Mouse (Mus musculus) brain, adult 2 months (tissue): ENCODE data around the gene Epb41.
A peak's percentile ranks its signal among the peaks of the same experiment; 100 is the strongest.

Experiments
- DNase-seq: peaks from one replicate; pipeline ENCODE4 v3.0.0; 2011; ENCODE audit warnings: low read depth, low spot score

Epb41 gene

GRCm38 (mm10) chr4:131920595-131921351, 154.3 kb downstream of the Epb41 start:
- DNase-seq = peak; percentile 61

GRCm38 (mm10) chr4:131920141-131920594, 155.0 kb downstream of the Epb41 start:
- DNase-seq = no peak

DNA sequence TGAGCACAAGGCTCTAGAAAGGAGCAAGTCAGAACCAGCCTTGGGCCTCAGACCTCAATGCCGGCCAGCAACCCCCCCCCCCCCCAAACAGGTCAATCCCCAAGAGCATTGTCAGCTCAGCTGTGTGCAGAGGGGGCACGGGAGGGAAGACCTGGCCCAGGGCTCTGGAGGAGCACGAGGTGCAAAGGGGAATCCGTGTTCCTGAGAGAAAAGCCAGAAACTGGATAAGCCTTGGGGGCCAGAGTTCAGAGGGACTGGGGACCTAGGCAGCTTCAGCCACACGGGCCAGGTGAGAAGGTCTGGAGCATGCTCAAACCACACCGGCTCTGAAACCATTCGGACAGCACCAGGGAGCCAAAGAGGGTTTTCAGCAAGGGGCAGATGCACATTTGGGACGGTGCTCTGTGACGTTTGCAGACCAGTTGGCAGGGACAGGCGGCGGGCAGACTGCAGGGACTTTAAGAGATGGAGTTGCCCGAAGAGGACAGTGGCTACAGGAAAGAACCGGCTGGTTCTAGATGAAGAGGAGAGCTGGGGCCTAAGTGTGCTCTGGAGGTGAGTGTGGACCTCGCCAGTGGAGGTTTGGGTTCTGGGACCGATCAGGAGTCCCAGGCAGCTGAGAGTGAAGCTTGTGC, 155.5 kb downstream of the Epb41 start:
- DNase-seq = no peak

DNA sequence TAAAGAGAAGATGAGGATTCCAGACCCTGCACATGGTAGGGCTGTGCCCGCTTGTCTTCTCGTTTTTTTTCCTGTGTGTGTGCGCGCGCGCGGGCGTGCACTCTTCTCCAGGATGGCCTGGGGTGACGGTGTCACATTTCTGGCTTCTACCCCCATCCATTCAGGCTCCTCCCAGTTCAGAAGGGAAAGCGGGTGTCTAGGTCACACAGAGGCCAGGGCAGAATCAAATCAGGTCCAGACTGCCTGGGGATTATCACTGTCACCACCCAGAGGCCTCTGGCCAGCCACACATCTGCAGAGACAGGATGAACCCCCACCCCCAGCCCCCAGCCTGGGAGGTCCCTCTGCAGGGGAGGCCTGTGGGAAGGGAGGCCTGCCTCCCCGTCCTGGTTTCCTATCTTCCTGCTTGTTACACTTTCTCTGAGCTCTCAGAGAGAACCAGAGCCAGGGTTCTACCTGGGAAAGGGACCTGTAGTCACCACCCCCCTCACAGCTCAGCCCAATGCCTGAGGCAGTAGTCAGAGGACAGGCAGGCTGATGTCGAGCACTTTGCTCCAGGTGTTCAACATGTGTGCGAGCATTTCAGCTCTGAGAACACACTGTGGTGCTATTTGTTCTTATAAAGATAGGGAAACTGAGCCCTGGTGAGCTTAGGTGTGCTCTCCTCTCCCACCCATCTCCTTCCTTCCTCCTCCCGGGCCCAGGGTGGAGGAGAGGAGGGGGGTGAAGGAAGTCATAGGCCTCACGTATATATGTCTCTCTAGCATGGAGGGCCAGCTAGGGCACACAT, 156.2 kb downstream of the Epb41 start:
- no peak for DNase-seq

DNA sequence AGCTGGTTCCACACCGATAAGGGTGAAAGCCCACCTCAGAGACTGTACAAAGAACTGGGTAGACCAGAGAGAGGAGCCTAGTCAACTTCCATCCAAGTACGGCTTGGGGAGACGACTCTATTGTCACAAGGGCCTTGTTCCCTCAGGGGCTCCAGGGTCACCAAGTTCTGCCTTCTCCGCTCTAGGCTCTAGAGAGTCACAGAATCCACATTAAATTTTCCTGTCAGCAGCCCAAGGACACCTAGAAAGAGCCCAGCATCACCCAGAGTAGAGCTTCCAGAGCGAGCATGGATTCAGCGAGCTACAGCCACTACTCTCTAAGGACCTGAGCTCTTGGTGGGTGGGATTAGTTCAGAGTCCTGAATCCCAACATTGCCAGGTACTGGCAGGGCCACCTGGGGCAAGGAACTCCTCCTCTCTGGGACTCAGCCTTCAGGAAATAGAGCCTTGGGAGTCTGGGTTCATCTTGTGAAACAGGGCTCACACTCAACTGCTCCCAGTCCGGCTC, 157.0 kb downstream of the Epb41 start:
- DNase-seq = no peak

- DNase-seq = no peak
These were observed 158.0 kb downstream of the Epb41 start for GRCm38 (mm10) chr4:131917010-131917555.

GRCm38 (mm10) chr4:131916425-131916824, 158.7 kb downstream of the Epb41 start:
- DNase-seq = peak; percentile 66

- no peak for DNase-seq
These were observed 159.2 kb downstream of the Epb41 start for GRCm38 (mm10) chr4:131915821-131916328.

- DNase-seq = peak; percentile 56
These were observed 160.1 kb downstream of the Epb41 start for GRCm38 (mm10) chr4:131914891-131915469.

GRCm38 (mm10) chr4:131914046-131914643, 161.0 kb downstream of the Epb41 start:
- DNase-seq = no peak

GRCm38 (mm10) chr4:131913526-131913925, 161.6 kb downstream of the Epb41 start:
- DNase-seq = peak; percentile 54

GRCm38 (mm10) chr4:131911521-131911920, 163.6 kb downstream of the Epb41 start:
- peak; percentile 68 for DNase-seq

- DNase-seq = no peak
These were observed 164.7 kb downstream of the Epb41 start for GRCm38 (mm10) chr4:131910237-131910994.

DNA sequence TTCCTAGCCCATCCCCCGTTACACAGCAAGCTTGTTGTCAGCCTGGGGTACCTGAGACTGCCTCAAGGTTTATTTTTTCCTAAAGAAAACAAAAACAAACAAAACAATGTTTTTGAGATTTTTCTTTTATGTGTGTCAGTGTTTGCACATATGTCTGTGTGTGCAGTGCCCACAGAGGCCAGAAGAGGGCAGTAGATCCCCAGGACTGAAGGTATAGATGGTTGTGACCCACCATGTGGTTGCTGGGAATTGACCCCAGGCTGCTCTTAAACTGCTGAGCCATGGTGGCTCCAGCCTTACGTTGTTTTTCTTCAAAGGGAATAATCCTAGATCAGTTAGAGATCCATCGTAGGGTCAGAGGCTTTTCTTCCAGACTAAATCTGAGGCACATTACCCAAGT, 167.2 kb downstream of the Epb41 start:
- DNase-seq = no peak

DNA sequence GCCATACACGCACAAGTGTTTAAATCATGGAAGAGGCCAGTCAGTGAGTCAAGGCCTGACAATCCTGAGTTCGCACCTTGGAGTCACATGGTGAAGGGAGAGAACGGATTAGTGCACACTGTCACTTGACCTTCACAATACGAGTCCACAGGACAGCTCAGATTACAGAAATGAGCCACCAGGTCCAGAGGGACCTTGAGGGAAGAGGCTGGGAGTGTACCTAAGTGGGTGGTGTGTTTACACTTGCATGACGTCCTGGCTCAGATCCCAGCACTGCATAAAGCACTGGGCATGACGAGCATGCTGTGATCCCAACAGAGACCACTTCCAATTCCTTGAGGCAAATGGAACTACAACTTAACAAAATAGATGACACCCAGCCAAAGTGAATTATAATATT, 168.7 kb downstream of the Epb41 start:
- no peak for DNase-seq

- DNase-seq = peak; percentile 70
These were observed 170.6 kb downstream of the Epb41 start for GRCm38 (mm10) chr4:131904478-131904877.

DNA sequence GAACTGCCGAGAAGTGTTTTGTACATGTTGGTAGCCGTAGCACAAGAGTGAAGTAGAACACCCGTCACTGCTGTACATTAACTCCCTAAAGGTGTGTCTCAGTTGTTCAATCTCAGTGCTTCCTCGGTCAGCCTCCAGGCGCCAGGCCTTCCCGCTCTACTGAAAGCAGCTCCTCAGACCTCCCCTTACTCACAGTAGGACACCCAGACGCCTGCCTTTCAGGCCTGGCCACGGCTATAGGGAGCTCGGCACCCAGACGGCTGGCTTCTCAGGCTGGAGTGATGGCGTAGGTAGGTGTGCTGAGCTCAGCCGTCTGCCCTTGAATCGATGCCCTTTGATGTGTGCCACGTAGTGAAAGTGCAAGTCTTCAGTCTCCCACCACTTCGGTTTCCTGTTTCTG, 174.0 kb downstream of the Epb41 start:
- DNase-seq = no peak

DNA sequence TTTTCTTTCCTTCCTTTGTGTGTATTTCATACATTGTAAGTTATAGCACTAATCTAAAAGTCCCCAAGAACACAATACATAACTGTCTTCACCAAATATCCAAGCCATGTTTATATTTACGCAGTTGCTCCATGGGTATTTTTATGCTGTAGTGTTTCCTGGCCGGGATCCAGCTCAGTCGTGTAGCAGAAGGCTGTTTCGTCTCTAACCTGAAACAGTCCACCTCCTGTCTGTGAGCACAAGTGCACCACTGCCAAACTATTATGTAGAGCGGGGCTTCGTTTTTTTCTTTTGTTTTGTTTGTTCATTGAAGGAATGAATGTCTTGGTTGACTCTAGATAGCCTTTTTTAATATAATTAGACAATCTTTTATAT, 176.0 kb downstream of the Epb41 start:
- peak; percentile 59 for DNase-seq

GRCm38 (mm10) chr4:131898503-131899179, 176.5 kb downstream of the Epb41 start:
- DNase-seq = no peak

GRCm38 (mm10) chr4:131897787-131898186, 177.3 kb downstream of the Epb41 start:
- no peak for DNase-seq
